Mouse (Mus musculus) embryonic facial prominence, embryonic 11.5 days (tissue): Measurements from ENCODE around the gene Sim2. TPM values are rescaled to one million over a fixed set of nuclear protein-coding genes. Genes with fewer than 3 reads are reported as not detected.
A peak's percentile ranks its signal among the peaks of the same experiment; 100 is the strongest.

Experiments
- ATAC-seq: fragments of 200-750 bp; cut with Nextera tagmentation; replicated peaks from 2 replicates; pipeline ENCODE4 v1.8.0; 2017; ENCODE audit warnings: low read depth; ENCODE audit not compliant: insufficient number of reproducible peaks, low FRiP score, low TSS enrichment
- DNase-seq: peaks from one replicate; pipeline ENCODE4 v3.0.0-alpha.2; 2015; ENCODE audit warnings: low spot score
- H3K27ac ChIP-seq: fragments of 300-500 bp; sonication (generic); replicated peaks from 2 replicates; pipeline ENCODE4 v1.5.1; 2014; ENCODE audit warnings: mild to moderate bottlenecking, low read depth, low read length, control low read depth
- H3K27me3 ChIP-seq: fragments of 300-500 bp; sonication (generic); 2 replicates; pipeline ENCODE4 v1.6.1; 2014; ENCODE audit warnings: mild to moderate bottlenecking, low read length, moderate library complexity, mixed read lengths; ENCODE audit not compliant: control insufficient read depth, insufficient read depth
- H3K36me3 ChIP-seq: fragments of 300-500 bp; sonication (generic); replicated peaks from 2 replicates; pipeline ENCODE4 v1.6.1; 2014; ENCODE audit warnings: low read depth, mild to moderate bottlenecking, low read length, moderate library complexity, mixed read lengths; ENCODE audit not compliant: control insufficient read depth, insufficient read depth
- H3K4me1 ChIP-seq: fragments of 300-500 bp; sonication (generic); 2 replicates; pipeline ENCODE4 v1.6.1; 2014; ENCODE audit warnings: low read length, mixed read lengths; ENCODE audit not compliant: control insufficient read depth, insufficient read depth
- H3K4me2 ChIP-seq: fragments of 300-500 bp; sonication (generic); 2 replicates; pipeline ENCODE4 v1.6.1; 2014; ENCODE audit warnings: low read depth, mild to moderate bottlenecking, control low read depth, low read length, moderate library complexity
- H3K4me3 ChIP-seq: fragments of 300-500 bp; sonication (generic); 2 replicates; pipeline ENCODE4 v1.5.1; 2014; ENCODE audit warnings: low read depth, low read length, control low read depth
- H3K9ac ChIP-seq: fragments of 300-500 bp; sonication (generic); replicated peaks from 2 replicates; pipeline ENCODE4 v1.6.1; 2014; ENCODE audit warnings: mild to moderate bottlenecking, control low read depth, low read length
- H3K9me3 ChIP-seq: fragments of 300-500 bp; sonication (generic); replicated peaks from 2 replicates; pipeline ENCODE4 v1.6.1; 2016; ENCODE audit warnings: mild to moderate bottlenecking, low read length, inconsistent platforms, mixed read lengths; ENCODE audit not compliant: control insufficient read depth
- WGBS: fragments of 180-500 bp; shearing (Covaris S2); extraction: QIAGEN DNeasy Blood & Tissue Kit; methylation state at CpG from one replicate; pipeline ENCODE4 v1.1.7; 2014; 5-methylcytosine and 5-hydroxymethylcytosine counted together
- polyA plus RNA-seq: library from polyadenylated mRNA; unstranded; fragments of >200 nt; fragmentation: Nextera tagmentation; extraction: Ambion mirVana; gene quantifications from 2 replicates; pipeline ENCODE4 v1.2.1, GENCODE M21; 2014

Sim2 gene
- polyA plus RNA-seq, 1 experiment from 2014 or later = 3.9 TPM

GRCm38 (mm10) chr16:94118394-94118793, 33.7 kb downstream of the Sim2 start:
- no peak overlapping the region for H3K9ac ChIP-seq
- H3K27me3 ChIP-seq = peaks cover 7% of the 10 kb centered on the region
- ATAC-seq (no peak), DNase-seq (no peak)
- no peaks in the 10 kb centered on the region for H3K9me3 ChIP-seq
- no peak overlapping the region for H3K4me3 ChIP-seq
- H3K4me1 ChIP-seq = no peaks in the 10 kb centered on the region
- H3K4me2 ChIP-seq = no peak overlapping the region
- H3K27ac ChIP-seq = no peak overlapping the region
- 92% methylated on average over 1 of the region's 1 CpGs for WGBS
- no peaks in the 10 kb centered on the region for H3K36me3 ChIP-seq

- Histone ChIP-seq H3K27me3 (peaks cover 21% of the 10 kb centered on the region), H3K9ac (no peak overlapping the region), H3K27ac (no peak overlapping the region), H3K9me3 (no peaks in the 10 kb centered on the region), H3K4me3 (no peak overlapping the region), H3K36me3 (no peaks in the 10 kb centered on the region), H3K4me1 (peaks cover 5% of the 10 kb centered on the region; the same call in 1 of the 2 replicates), H3K4me2 (no peak overlapping the region)
- WGBS = 92% methylated on average over 3 of the region's 3 CpGs
- no peak for ATAC-seq
- no peak for DNase-seq
These were observed 37.6 kb downstream of the Sim2 start for GRCm38 (mm10) chr16:94122347-94122746.

GRCm38 (mm10) chr16:94123247-94123646, 38.5 kb downstream of the Sim2 start:
- Histone ChIP-seq H3K4me2 (no peak overlapping the region), H3K27ac (no peak overlapping the region), H3K4me3 (no peak overlapping the region), H3K36me3 (no peaks in the 10 kb centered on the region), H3K9me3 (no peaks in the 10 kb centered on the region), H3K4me1 (peaks cover 5% of the 10 kb centered on the region; the same call in 1 of the 2 replicates), H3K27me3 (peaks cover 21% of the 10 kb centered on the region), H3K9ac (no peak overlapping the region)
- WGBS = 86% methylated on average over 11 of the region's 11 CpGs
- no peak for DNase-seq
- ATAC-seq = no peak

GRCm38 (mm10) chr16:94125172-94125981, 40.6 kb downstream of the Sim2 start:
- 2% methylated on average over 66 of the region's 83 CpGs for WGBS

GRCm38 (mm10) chr16:94126200-94126599, 41.5 kb downstream of the Sim2 start:
- Histone ChIP-seq H3K36me3 (no peaks in the 10 kb centered on the region), H3K4me1 (peaks cover 5% of the 10 kb centered on the region; the same call in 1 of the 2 replicates), H3K9ac (no peak overlapping the region), H3K9me3 (no peaks in the 10 kb centered on the region), H3K27ac (no peak overlapping the region), H3K27me3 (peaks cover 21% of the 10 kb centered on the region), H3K4me3 (no peak overlapping the region), H3K4me2 (no peak overlapping the region)
- 37% methylated on average over 9 of the region's 9 CpGs for WGBS
- DNase-seq (no peak), ATAC-seq (no peak)

More at GRCm38 (mm10) chr16:94125172-94125981, 40.6 kb downstream of the Sim2 start:
- Histone ChIP-seq H3K4me3 (peak overlapping the region; percentile 41), H3K36me3 (no peaks in the 10 kb centered on the region), H3K9ac (peak overlapping the region; percentile 62), H3K27me3 (peaks cover 21% of the 10 kb centered on the region), H3K4me1 (peaks cover 5% of the 10 kb centered on the region; the same call in 1 of the 2 replicates), H3K27ac (no peak overlapping the region), H3K9me3 (no peaks in the 10 kb centered on the region), H3K4me2 (peak overlapping the region; percentile 98)
- ATAC-seq (peak; percentile 66; the same call in 1 of the 2 replicates), DNase-seq (peak; percentile 51)

GRCm38 (mm10) chr16:94128236-94128835, 43.6 kb downstream of the Sim2 start:
- 42% methylated on average over 2 of the region's 2 CpGs for WGBS
- Histone ChIP-seq H3K4me3 (no peak overlapping the region), H3K4me1 (peaks cover 5% of the 10 kb centered on the region; the same call in 1 of the 2 replicates), H3K27me3 (peaks cover 15% of the 10 kb centered on the region), H3K9ac (no peak overlapping the region), H3K27ac (no peak overlapping the region), H3K9me3 (no peaks in the 10 kb centered on the region), H3K4me2 (no peak overlapping the region), H3K36me3 (no peaks in the 10 kb centered on the region)
- ATAC-seq (no peak), DNase-seq (peak; percentile 43)

- H3K4me1 ChIP-seq = no peaks in the 10 kb centered on the region
- H3K27me3 ChIP-seq = no peaks in the 10 kb centered on the region
- DNase-seq = no peak
- WGBS = 77% methylated on average over 10 of the region's 10 CpGs
- H3K36me3 ChIP-seq = no peaks in the 10 kb centered on the region
- H3K4me2 ChIP-seq = no peak overlapping the region
- ATAC-seq = no peak
- H3K9ac ChIP-seq = no peak overlapping the region
- H3K27ac ChIP-seq = no peak overlapping the region
- H3K4me3 ChIP-seq = no peak overlapping the region
- no peaks in the 10 kb centered on the region for H3K9me3 ChIP-seq
These were observed 49.5 kb downstream of the Sim2 start for GRCm38 (mm10) chr16:94134218-94134617.

- H3K4me3 ChIP-seq = no peak overlapping the region
- H3K27ac ChIP-seq = no peak overlapping the region
- no peaks in the 10 kb centered on the region for H3K36me3 ChIP-seq
- peaks cover 3% of the 10 kb centered on the region; the same call in 1 of the 2 replicates for H3K4me1 ChIP-seq
- WGBS = 64% methylated on average over 10 of the region's 10 CpGs
- ATAC-seq = no peak
- no peaks in the 10 kb centered on the region for H3K27me3 ChIP-seq
- no peak for DNase-seq
- no peak overlapping the region for H3K9ac ChIP-seq
- no peak overlapping the region for H3K4me2 ChIP-seq
- no peaks in the 10 kb centered on the region for H3K9me3 ChIP-seq
These were observed 56.0 kb downstream of the Sim2 start for GRCm38 (mm10) chr16:94140746-94141145.
